Mouse (Mus musculus) MEL (cell line): ENCODE measurements at regions not wholly inside any gene's neighbourhood (a gene's known extent, or its start where the extent isn't known, plus 50 kb on each side); places are given as distances from the start of the nearest gene placed in this dataset.

Experiments
- DNase-seq: peaks from one replicate; pipeline ENCODE4 v3.0.0; 2011; ENCODE audit warnings: low read depth, low spot score
- H3K27ac ChIP-seq: 2 replicates; pipeline ENCODE4 v1.5.1; 2012; ENCODE audit warnings: low read depth, mild to moderate bottlenecking, control low read depth, low read length, moderate library complexity; ENCODE audit not compliant: control insufficient read depth
- H3K27me3 ChIP-seq, 2 experiments: fragments of 150-350 bp in 1 of 2; sonication (generic) in 1 of 2; 2 replicates each; pipeline ENCODE4 v1.6.1; 2012; ENCODE audit warnings: low read length in 2 of 2, mild to moderate bottlenecking in 2 of 2, improper control_type of control experiment in 1 of 2, moderate library complexity in 1 of 2; ENCODE audit not compliant: insufficient read depth in 2 of 2, control insufficient read depth in 1 of 2
- H3K36me3 ChIP-seq, 2 experiments: 2 replicates each; pipeline ENCODE4 v1.6.1; 2012 to 2014; ENCODE audit warnings: low read length in 2 of 2, improper control_type of control experiment in 1 of 2, inconsistent platforms in 1 of 2, mild to moderate bottlenecking in 1 of 2; ENCODE audit not compliant: insufficient read depth in 2 of 2, control insufficient read depth in 1 of 2
- H3K4me1 ChIP-seq, 2 experiments: fragments of 150-350 bp in 1 of 2; sonication (generic) in 1 of 2; 2 replicates each; pipeline ENCODE4 v1.6.1; 2012; ENCODE audit warnings: low read length in 2 of 2, improper control_type of control experiment in 1 of 2, mild to moderate bottlenecking in 1 of 2; ENCODE audit not compliant: insufficient read depth in 2 of 2, control insufficient read depth in 1 of 2
- H3K4me3 ChIP-seq, 2 experiments: fragments of 150-350 bp in 1 of 2; sonication (generic) in 1 of 2; 2 replicates each; pipeline ENCODE4 v1.5.1; 2012; ENCODE audit warnings: low read depth in 2 of 2, low read length in 2 of 2, mild to moderate bottlenecking in 2 of 2, moderate library complexity in 2 of 2, control low read depth in 1 of 2, improper control_type of control experiment in 1 of 2; ENCODE audit not compliant: control insufficient read depth in 1 of 2, insufficient read depth in 1 of 2
- H3K79me2 ChIP-seq: 2 replicates; pipeline ENCODE4 v1.6.1; 2012; ENCODE audit warnings: mild to moderate bottlenecking, low read length, moderate library complexity; ENCODE audit not compliant: control insufficient read depth, poor library complexity, insufficient read depth
- H3K9ac ChIP-seq: 2 replicates; pipeline ENCODE4 v1.6.1; 2012; ENCODE audit warnings: low read depth, mild to moderate bottlenecking, control low read depth, low read length, moderate library complexity; ENCODE audit not compliant: control insufficient read depth, poor library complexity, severe bottlenecking
- H3K9me3 ChIP-seq: fragments of 150-350 bp; sonication (generic); replicated peaks from 2 replicates; pipeline ENCODE4 v1.6.1; 2012; ENCODE audit warnings: mild to moderate bottlenecking, low read length, improper control_type of control experiment, moderate library complexity; ENCODE audit not compliant: insufficient read depth
- BHLHE40 ChIP-seq: IDR thresholded peaks from 2 replicates; pipeline ENCODE4 v1.6.1; 2012; ENCODE audit warnings: low read depth, mild to moderate bottlenecking, inconsistent platforms, low read length, improper control_type of control experiment, borderline replicate concordance
- CHD1 ChIP-seq: IDR thresholded peaks from 2 replicates; pipeline ENCODE4 v1.6.1; 2012; ENCODE audit warnings: low read depth, mild to moderate bottlenecking, inconsistent platforms, low read length, improper control_type of control experiment
- CHD2 ChIP-seq: IDR thresholded peaks from 2 replicates; pipeline ENCODE4 v1.6.1; 2011; ENCODE audit warnings: low read length, improper control_type of control experiment
- E2F4 ChIP-seq: IDR thresholded peaks from 2 replicates; pipeline ENCODE4 v1.6.1; 2011; ENCODE audit warnings: low read depth, low read length, improper control_type of control experiment, borderline replicate concordance
- ELF1 ChIP-seq: IDR thresholded peaks from 2 replicates; pipeline ENCODE4 v1.6.1; 2014; ENCODE audit warnings: low read depth, mild to moderate bottlenecking, inconsistent platforms, low read length, improper control_type of control experiment, moderate library complexity
- EP300 ChIP-seq, 2 experiments: IDR thresholded peaks; 2 replicates each; pipeline ENCODE4 v1.6.1; 2011; ENCODE audit warnings: improper control_type of control experiment in 2 of 2, low read length in 2 of 2, low read depth in 1 of 2, mild to moderate bottlenecking in 1 of 2
- GATA1 ChIP-seq: IDR thresholded peaks from 2 replicates; pipeline ENCODE4 v1.6.1; 2011; ENCODE audit warnings: low read depth, low read length, improper control_type of control experiment
- HCFC1 ChIP-seq: IDR thresholded peaks from 2 replicates; pipeline ENCODE4 v1.6.1; 2012; ENCODE audit warnings: low read depth, mild to moderate bottlenecking, inconsistent platforms, low read length, improper control_type of control experiment, moderate library complexity
- JUND ChIP-seq: IDR thresholded peaks from 2 replicates; pipeline ENCODE4 v1.6.1; 2011; ENCODE audit warnings: low read depth, mild to moderate bottlenecking, improper control_type of control experiment, low read length
- KAT2A ChIP-seq: conservative IDR thresholded peaks from 2 replicates; pipeline ENCODE4 v1.6.1; 2012; ENCODE audit warnings: low read depth, low read length, improper control_type of control experiment, inconsistent platforms
- MAFK ChIP-seq: IDR thresholded peaks from 2 replicates; pipeline ENCODE4 v1.6.1; 2011; ENCODE audit warnings: low read depth, mild to moderate bottlenecking, low read length, improper control_type of control experiment, borderline replicate concordance
- MAZ ChIP-seq: IDR thresholded peaks from 2 replicates; pipeline ENCODE4 v1.6.1; 2012; ENCODE audit warnings: low read depth, mild to moderate bottlenecking, inconsistent platforms, low read length, improper control_type of control experiment
- MYC ChIP-seq: IDR thresholded peaks from 2 replicates; pipeline ENCODE4 v1.6.1; 2011; ENCODE audit warnings: low read depth, mild to moderate bottlenecking, low read length, improper control_type of control experiment, moderate library complexity
- NELFE ChIP-seq: IDR thresholded peaks from 2 replicates; pipeline ENCODE4 v1.6.1; 2011; ENCODE audit warnings: low read depth, low read length, improper control_type of control experiment
- POLR2A ChIP-seq, 2 experiments: IDR thresholded peaks; 2 replicates each; pipeline ENCODE4 v1.6.1; 2011 to 2012; ENCODE audit warnings: low read length in 2 of 2, mild to moderate bottlenecking in 2 of 2, control low read depth in 1 of 2, improper control_type of control experiment in 1 of 2, low read depth in 1 of 2, moderate library complexity in 1 of 2; ENCODE audit not compliant: control insufficient read depth in 1 of 2, insufficient read depth in 1 of 2, poor library complexity in 1 of 2
- POLR2AphosphoS5 ChIP-seq: IDR thresholded peaks from 2 replicates; pipeline ENCODE4 v1.6.1; 2012; ENCODE audit warnings: low read depth, borderline replicate concordance, mild to moderate bottlenecking, inconsistent platforms, low read length, moderate library complexity, mixed read lengths
- RAD21 ChIP-seq: IDR thresholded peaks from 2 replicates; pipeline ENCODE4 v1.6.1; 2011; ENCODE audit warnings: mild to moderate bottlenecking, low read depth, low read length, improper control_type of control experiment
- SIN3A ChIP-seq: IDR thresholded peaks from 2 replicates; pipeline ENCODE4 v1.6.1; 2012; ENCODE audit warnings: low read length, improper control_type of control experiment, inconsistent platforms
- TAL1 ChIP-seq: IDR thresholded peaks from 2 replicates; pipeline ENCODE4 v1.6.1; 2012; ENCODE audit warnings: mild to moderate bottlenecking, inconsistent platforms, low read length, moderate library complexity, mixed read lengths
- TBP ChIP-seq: IDR thresholded peaks from 2 replicates; pipeline ENCODE4 v1.8.0; 2011; ENCODE audit warnings: low read depth, low read length, improper control_type of control experiment
- USF1 ChIP-seq: IDR thresholded peaks from 2 replicates; pipeline ENCODE4 v1.6.1; 2014; ENCODE audit warnings: low read depth, mild to moderate bottlenecking, inconsistent platforms, low read length, improper control_type of control experiment, moderate library complexity
- USF2 ChIP-seq, 2 experiments: IDR thresholded peaks; 2 replicates each; pipeline ENCODE4 v1.6.1; 2011 to 2012; ENCODE audit warnings: improper control_type of control experiment in 2 of 2, low read length in 2 of 2, borderline replicate concordance in 1 of 2, inconsistent platforms in 1 of 2, low read depth in 1 of 2, mild to moderate bottlenecking in 1 of 2; ENCODE audit not compliant: insufficient read depth in 1 of 2
- ZMIZ1 ChIP-seq: IDR thresholded peaks from 2 replicates; pipeline ENCODE4 v1.6.1; 2012; ENCODE audit warnings: low read depth, mild to moderate bottlenecking, inconsistent platforms, low read length, improper control_type of control experiment, moderate library complexity
- ZNF384 ChIP-seq: IDR thresholded peaks from 2 replicates; pipeline ENCODE4 v1.6.1; 2012; ENCODE audit warnings: low read depth, mild to moderate bottlenecking, inconsistent platforms, low read length, improper control_type of control experiment

DNA sequence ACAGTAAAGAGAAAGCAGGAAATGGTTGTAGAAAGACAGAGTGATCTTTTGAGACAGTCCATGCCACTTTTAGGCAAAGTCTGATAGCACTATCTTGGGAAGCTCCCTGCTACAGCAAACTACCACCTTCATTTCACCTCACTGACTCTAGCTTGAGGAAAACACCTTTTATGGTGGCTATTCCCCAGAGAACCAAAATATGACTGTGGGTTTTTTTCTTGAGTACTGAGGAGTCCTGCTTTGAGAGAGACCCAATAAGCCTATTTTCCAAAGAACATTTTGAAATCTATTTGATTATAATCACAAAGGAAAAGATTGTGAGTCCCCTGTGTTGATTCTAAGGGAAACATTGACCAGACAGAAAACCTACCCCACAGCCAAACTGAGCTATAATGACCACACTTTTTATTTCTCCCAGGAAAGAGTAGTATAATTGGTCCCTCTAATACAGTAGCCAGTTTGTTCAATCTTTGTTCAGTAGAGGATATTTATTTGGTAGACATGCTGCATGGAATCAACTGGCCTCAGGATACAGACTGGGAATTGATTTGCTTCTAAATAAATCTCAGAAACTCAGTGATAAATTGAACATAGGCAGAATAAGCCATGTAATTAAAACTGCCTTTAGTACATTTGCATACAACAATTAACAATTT lies 468.6 kb downstream of the Hace1 start:
- H3K27ac ChIP-seq: no peak overlapping the region
- H3K4me1 ChIP-seq: no peaks in the 10 kb centered on the region
- H3K36me3 ChIP-seq: no peaks in the 10 kb centered on the region
- DNase-seq: no peak
- no peaks in the 10 kb centered on the region for H3K79me2 ChIP-seq
- no peak overlapping the region for H3K4me3 ChIP-seq
- no peak overlapping the region for H3K9ac ChIP-seq
- no peaks in the 10 kb centered on the region for H3K9me3 ChIP-seq
- TF ChIP-seq JUND (no peak), USF1 (no peak), MAFK (no peak), KAT2A (no peak), BHLHE40 (no peak), GATA1 (no peak), POLR2AphosphoS5 (no peak), POLR2A (IDR thresholded peaks at IDR 0.05; ENCODE audit: control insufficient read depth in 1 of 2, insufficient read depth in 1 of 2, low read depth in 1 of 2, low read length in 2 of 2, poor library complexity in 1 of 2) (no peak), TBP (no peak), SIN3A (no peak), NELFE (no peak)
- TF ChIP-seq, all 39 proteins: peak for 0
- H3K27me3 ChIP-seq: peaks cover 0 to 2% of the 10 kb centered on the region in 2 experiments; a peak in 1 of 4 replicates

DNA sequence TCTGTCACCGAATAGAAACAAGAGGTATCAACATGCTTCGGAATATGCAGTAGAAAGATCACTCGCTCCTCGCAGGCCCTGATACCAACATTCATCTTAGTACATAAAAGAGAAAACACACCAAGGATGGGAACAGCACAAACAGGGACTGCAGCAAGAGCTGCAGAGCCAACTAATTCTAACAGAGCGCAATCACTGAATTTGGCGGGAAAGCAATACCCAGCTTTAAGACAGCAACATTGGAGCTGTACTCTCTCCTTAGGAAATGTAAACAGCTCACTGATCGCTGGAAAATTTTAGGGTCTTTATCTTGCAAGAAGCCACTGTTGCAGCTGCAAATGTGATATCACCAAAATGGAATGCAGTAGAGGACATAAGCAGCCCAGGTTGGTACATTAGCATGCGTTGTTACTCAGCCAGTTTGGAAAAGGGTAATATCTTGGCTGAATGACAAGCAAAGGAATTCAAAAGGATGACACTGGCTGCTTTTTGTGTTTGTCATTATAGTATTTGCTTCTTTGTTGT lies 469.3 kb downstream of the Hace1 start:
- Histone ChIP-seq H3K9ac (no peak overlapping the region), H3K9me3 (no peaks in the 10 kb centered on the region)
- TF ChIP-seq CHD2: no peak
- TF ChIP-seq TAL1: no peak
- no peak for TF ChIP-seq ZMIZ1
- TF ChIP-seq HCFC1: no peak
- no peak for TF ChIP-seq USF2 (IDR thresholded peaks at IDR 0.05; ENCODE audit: borderline replicate concordance in 1 of 2, insufficient read depth in 1 of 2, low read depth in 1 of 2, low read length in 2 of 2)
- TF ChIP-seq ZNF384: no peak
- TF ChIP-seq ELF1: no peak
- no peak for TF ChIP-seq CHD1
- no peak for TF ChIP-seq EP300 (IDR thresholded peaks at IDR 0.05; ENCODE audit: low read depth in 1 of 2, low read length in 2 of 2)
- TF ChIP-seq RAD21: no peak
- TF ChIP-seq MYC: no peak
- no peak for TF ChIP-seq NELFE
- no peak for TF ChIP-seq MAFK
- no peak for TF ChIP-seq POLR2A (IDR thresholded peaks at IDR 0.05; ENCODE audit: control insufficient read depth in 1 of 2, insufficient read depth in 1 of 2, low read depth in 1 of 2, low read length in 2 of 2, poor library complexity in 1 of 2)
- no peak for TF ChIP-seq GATA1
- no peak for TF ChIP-seq MAZ
- TF ChIP-seq POLR2AphosphoS5: no peak
- TF ChIP-seq E2F4: no peak

More for the DNA sequence above, 469.3 kb downstream of the Hace1 start:
- no peaks in the 10 kb centered on the region for H3K4me1 ChIP-seq
- H3K79me2 ChIP-seq: no peaks in the 10 kb centered on the region
- no peak overlapping the region for H3K27ac ChIP-seq
- H3K27me3 ChIP-seq: peaks cover 0 to 2% of the 10 kb centered on the region in 2 experiments; a peak in 1 of 4 replicates
- no peak for DNase-seq
- H3K36me3 ChIP-seq: no peaks in the 10 kb centered on the region
- H3K4me3 ChIP-seq: no peak overlapping the region
